Mouse (Mus musculus): ENCODE data around the gene E130311K13Rik. TPM values are rescaled to one million over a fixed set of nuclear protein-coding genes. Genes with fewer than 3 reads are reported as not detected.

E130311K13Rik gene
- polyA plus RNA-seq, 1 experiment from 2014 or later, result 2.3 TPM

DNA sequence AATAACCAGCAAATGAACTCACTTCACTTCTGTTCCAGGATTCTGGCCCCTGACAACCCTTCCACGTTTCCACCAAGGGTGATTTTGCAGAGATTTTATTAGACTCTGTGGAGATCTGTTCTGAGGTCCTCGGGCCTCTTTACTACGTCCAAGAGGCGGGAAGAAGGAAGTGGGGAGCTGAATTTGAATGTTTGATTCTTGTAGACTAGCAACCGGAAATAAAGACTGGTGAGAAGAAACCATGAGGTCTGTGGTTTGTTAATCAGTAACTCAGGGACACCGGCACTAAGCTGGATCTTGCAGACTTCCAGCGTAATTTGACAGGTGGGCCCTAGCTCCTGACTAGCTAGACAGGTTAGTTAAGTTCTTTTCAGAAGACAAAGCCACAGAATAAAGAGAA is 35.6 kb downstream of the E130311K13Rik start:
- Histone ChIP-seq H3K27me3 (peaks cover 9% of the 10 kb centered on the region), H3K4me3 (replicated peaks) (no peak overlapping the region), H3K9me3 (replicated peaks) (no peaks in the 10 kb centered on the region), H3K27ac (no peak overlapping the region), H3K36me3 (no peaks in the 10 kb centered on the region), H3K4me2 (no peak overlapping the region), H3K9ac (no peak overlapping the region), H3K4me1 (replicated peaks) (no peaks in the 10 kb centered on the region)
- 13% methylated on average over 7 of the region's 7 CpGs for WGBS (ENCODE audit: insufficient replicate concordance)
- no peak for ATAC-seq (ENCODE audit: low read depth)
- DNase-seq, result no peak

DNA sequence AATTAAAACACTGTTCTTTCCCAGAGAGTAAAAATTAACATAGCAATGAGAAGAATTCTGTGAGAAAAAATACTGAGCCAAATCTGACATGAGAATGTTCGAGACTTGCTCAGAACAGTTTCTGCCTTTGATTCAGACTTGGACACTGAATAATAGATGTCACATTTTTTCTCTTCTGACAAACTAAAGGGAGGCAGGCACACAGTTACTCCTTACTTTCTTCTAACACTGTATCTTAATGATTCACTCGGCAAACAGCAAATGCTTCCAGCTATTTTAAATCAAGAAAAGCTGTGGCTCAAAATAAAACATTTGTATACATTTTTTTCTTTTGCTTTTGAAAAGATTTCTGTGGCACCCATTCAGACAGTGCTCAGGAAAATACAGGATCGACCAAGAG is 37.1 kb downstream of the E130311K13Rik start:
- no peak for ATAC-seq (ENCODE audit: low read depth)
- Histone ChIP-seq H3K27ac (no peak overlapping the region), H3K9me3 (replicated peaks) (no peaks in the 10 kb centered on the region), H3K4me3 (replicated peaks) (no peak overlapping the region), H3K9ac (no peak overlapping the region), H3K4me1 (replicated peaks) (no peaks in the 10 kb centered on the region), H3K27me3 (no peaks in the 10 kb centered on the region), H3K36me3 (no peaks in the 10 kb centered on the region), H3K4me2 (no peak overlapping the region)
- DNase-seq, result no peak
- WGBS (ENCODE audit: insufficient replicate concordance), result 53% methylated on average over 3 of the region's 3 CpGs

DNA sequence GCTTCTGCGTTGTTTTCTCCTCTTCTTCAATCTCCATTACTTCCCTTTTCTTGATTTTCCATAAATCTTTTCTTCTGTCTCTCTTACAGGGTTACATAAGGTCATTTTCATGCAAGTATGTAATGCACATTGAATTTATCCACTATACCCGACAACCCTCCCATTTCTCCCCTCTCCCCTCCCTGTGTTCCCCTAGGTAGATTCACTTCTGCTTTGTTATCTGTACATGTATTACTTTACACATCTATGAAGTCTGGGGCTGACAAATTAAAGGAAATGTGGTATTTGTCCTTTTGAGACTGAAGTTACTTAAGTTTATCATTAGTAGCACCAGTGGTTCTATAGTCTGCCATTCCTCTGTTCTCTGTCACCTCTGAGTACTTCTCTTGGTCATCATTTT is 48.2 kb downstream of the E130311K13Rik start:
- no peak for ATAC-seq (ENCODE audit: low read depth)
- WGBS (ENCODE audit: insufficient replicate concordance), result 49% methylated on average over 2 of the region's 2 CpGs

DNA sequence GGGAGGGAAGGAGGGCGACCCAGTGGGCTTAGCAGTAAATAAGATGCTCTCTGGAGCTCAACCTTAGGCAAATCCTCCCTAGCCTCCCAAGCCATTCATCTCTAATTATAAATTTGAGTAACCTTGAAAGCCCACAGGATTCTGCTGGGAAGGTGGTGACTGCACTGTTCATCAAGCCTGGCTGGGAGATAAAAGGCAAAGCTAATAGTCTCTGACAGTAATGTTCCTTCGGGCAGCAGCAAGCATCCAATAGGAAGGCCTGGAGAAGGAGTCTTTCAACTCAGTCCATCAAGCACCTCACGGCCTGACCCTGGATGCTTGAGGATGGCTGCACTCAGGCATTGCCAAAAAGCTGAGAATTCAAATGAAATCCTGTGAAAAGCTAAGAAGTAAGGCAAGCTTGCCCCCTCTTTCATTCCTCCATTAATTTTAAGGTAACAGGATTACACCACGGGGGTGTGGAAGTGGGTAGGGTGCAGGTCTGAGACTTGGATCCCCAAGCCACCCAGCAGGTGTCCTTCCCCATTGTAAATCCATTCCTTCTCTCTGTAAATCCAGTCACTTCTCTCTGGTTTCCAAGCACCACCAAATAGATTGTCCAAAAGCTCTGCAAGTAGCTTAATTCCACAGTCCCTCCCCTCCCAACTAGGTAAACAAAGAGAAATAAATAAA is 50.1 kb downstream of the E130311K13Rik start:
- DNase-seq (no peak), ATAC-seq (ENCODE audit: low read depth) (no peak)
- Histone ChIP-seq H3K4me1 (replicated peaks) (no peaks in the 10 kb centered on the region), H3K4me3 (replicated peaks) (no peak overlapping the region), H3K27ac (no peak overlapping the region), H3K36me3 (no peaks in the 10 kb centered on the region), H3K9me3 (replicated peaks) (no peaks in the 10 kb centered on the region), H3K27me3 (no peaks in the 10 kb centered on the region), H3K9ac (no peak overlapping the region), H3K4me2 (no peak overlapping the region)
- WGBS (ENCODE audit: insufficient replicate concordance), result 41% methylated on average over 4 of the region's 4 CpGs

More for the DNA sequence above, 48.2 kb downstream of the E130311K13Rik start:
- H3K36me3 ChIP-seq, result no peaks in the 10 kb centered on the region
- no peaks in the 10 kb centered on the region for H3K9me3 ChIP-seq (replicated peaks)
- H3K4me3 ChIP-seq (replicated peaks), result no peak overlapping the region
- no peaks in the 10 kb centered on the region for H3K27me3 ChIP-seq
- H3K9ac ChIP-seq, result no peak overlapping the region
- H3K27ac ChIP-seq, result no peak overlapping the region
- no peaks in the 10 kb centered on the region for H3K4me1 ChIP-seq (replicated peaks)
- H3K4me2 ChIP-seq, result no peak overlapping the region
- DNase-seq, result no peak

DNA sequence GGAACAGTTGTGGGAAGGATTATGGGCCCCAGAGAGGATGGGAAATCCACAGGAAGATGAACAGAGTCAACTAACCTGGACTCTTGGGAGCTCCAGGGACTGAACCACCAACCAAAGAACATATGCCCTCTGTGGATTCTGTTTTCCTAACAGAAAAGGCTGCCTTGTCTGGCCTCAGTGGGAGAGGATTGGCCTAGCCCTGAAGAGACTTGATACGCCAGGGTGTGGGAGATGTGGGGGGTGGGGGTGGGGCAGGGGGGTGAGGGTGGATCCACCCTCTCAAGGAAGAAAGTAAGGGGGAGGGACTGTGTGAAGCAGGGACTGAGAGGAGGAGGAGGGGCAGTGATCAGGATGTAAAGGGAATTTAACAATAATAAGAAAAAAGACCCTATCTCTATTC is 56.5 kb downstream of the E130311K13Rik start:
- no peak for DNase-seq
- Histone ChIP-seq H3K27ac (no peak overlapping the region), H3K4me2 (no peak overlapping the region), H3K4me3 (replicated peaks) (no peak overlapping the region), H3K4me1 (replicated peaks) (no peaks in the 10 kb centered on the region), H3K9ac (no peak overlapping the region), H3K36me3 (no peaks in the 10 kb centered on the region), H3K9me3 (replicated peaks) (no peaks in the 10 kb centered on the region), H3K27me3 (no peaks in the 10 kb centered on the region)
- ATAC-seq (ENCODE audit: low read depth), result no peak
- 24% methylated on average over 1 of the region's 1 CpGs for WGBS (ENCODE audit: insufficient replicate concordance)

DNA sequence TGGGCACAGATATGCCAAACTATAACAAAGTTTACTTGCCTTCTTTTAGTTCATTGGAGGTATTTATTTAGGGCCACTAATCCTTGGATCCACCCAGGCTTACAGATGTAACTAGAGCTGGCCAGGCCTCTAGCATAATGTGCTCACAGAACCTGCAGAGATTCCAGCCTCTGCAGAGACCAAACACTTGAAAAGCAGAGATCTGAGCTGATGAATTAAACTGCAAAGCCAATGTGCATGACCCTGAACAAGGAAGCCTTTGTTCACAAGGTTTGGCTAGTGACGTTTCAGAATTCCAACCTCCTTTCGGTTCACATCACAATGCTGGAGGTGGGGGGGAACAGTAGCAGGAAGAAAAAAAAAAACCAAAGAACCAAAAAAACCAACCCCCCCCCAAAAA is 58.0 kb downstream of the E130311K13Rik start:
- Histone ChIP-seq H3K27me3 (no peaks in the 10 kb centered on the region), H3K36me3 (no peaks in the 10 kb centered on the region), H3K9me3 (replicated peaks) (no peaks in the 10 kb centered on the region), H3K4me1 (replicated peaks) (no peaks in the 10 kb centered on the region), H3K9ac (no peak overlapping the region), H3K4me2 (no peak overlapping the region), H3K27ac (no peak overlapping the region), H3K4me3 (replicated peaks) (no peak overlapping the region)
- DNase-seq (no peak), ATAC-seq (ENCODE audit: low read depth) (no peak)
- 50% methylated on average over 2 of the region's 2 CpGs for WGBS (ENCODE audit: insufficient replicate concordance)

DNA sequence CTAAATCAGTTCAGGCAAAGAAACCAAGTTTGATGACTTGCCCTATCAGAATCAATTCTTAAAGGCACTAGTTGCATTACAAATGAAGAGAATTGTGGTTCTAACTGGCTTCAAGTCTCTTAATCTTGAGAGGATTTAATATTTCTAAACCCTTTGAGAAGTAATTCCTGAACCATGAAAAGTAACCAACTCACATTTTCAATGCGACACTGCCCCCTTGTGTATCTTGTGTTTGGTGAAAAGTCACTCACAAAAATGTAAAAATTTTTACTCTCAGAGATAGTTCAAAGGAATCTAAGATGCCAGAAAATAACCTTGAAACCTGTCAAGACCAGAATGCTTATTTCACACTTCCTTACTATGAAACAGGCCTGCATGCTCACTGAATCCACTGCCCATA is 61.0 kb downstream of the E130311K13Rik start:
- no peak overlapping the region for H3K4me2 ChIP-seq
- ATAC-seq (ENCODE audit: low read depth), result no peak
- WGBS (ENCODE audit: insufficient replicate concordance), result 40% methylated on average over 1 of the region's 1 CpGs
- no peaks in the 10 kb centered on the region for H3K4me1 ChIP-seq (replicated peaks)
- H3K27me3 ChIP-seq, result no peaks in the 10 kb centered on the region
- no peaks in the 10 kb centered on the region for H3K9me3 ChIP-seq (replicated peaks)
- DNase-seq, result no peak
- no peak overlapping the region for H3K4me3 ChIP-seq (replicated peaks)
- no peak overlapping the region for H3K27ac ChIP-seq
- H3K9ac ChIP-seq, result no peak overlapping the region
- H3K36me3 ChIP-seq, result no peaks in the 10 kb centered on the region

DNA sequence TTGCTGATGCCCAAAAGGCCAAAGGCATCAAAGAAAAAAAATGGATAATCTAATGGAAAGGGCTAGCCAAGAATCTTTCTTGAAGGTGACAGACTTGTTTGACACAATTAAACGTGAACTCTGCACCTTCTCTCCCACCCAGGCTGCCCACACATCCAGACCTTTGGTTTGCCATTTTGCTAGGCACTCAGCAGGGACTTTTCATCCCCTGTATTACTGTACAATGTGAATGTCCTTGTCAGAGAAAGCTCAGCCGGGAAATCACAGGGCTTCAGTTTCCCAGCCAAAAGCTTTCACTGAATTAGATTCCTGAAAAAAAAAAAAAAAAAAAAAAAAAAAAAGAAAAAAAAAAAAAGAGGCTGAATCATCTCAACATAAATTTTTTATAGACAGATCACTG is 64.2 kb downstream of the E130311K13Rik start:
- Histone ChIP-seq H3K9ac (no peak overlapping the region), H3K36me3 (no peaks in the 10 kb centered on the region), H3K4me3 (replicated peaks) (no peak overlapping the region), H3K4me2 (no peak overlapping the region), H3K9me3 (replicated peaks) (no peaks in the 10 kb centered on the region), H3K4me1 (replicated peaks) (no peaks in the 10 kb centered on the region), H3K27me3 (no peaks in the 10 kb centered on the region), H3K27ac (no peak overlapping the region)
- DNase-seq, result no peak
- ATAC-seq (ENCODE audit: low read depth), result no peak
- WGBS (ENCODE audit: insufficient replicate concordance), result 55% methylated on average over 2 of the region's 2 CpGs

Other genes starting within 250 kb of the E130311K13Rik start
- gene Plch1, start 30.0 kb downstream of the E130311K13Rik start, polyA plus RNA-seq (2015; fragmentation: Nextera tagmentation; extraction: Ambion mirVana), result 0.09 and 0.10 TPM in 2 replicates
- 10.2 and 13.1 TPM in 2 replicates for gene Slc33a1, start 35.3 kb upstream of the E130311K13Rik start, polyA plus RNA-seq (2015; fragmentation: Nextera tagmentation; extraction: Ambion mirVana)
- gene Gmps, start 46.6 kb upstream of the E130311K13Rik start, polyA plus RNA-seq (2015; fragmentation: Nextera tagmentation; extraction: Ambion mirVana), result 29.9 and 35.2 TPM in 2 replicates
- gene Vmn2r1, start 152.1 kb upstream of the E130311K13Rik start, polyA plus RNA-seq (2015; fragmentation: Nextera tagmentation; extraction: Ambion mirVana), result not detected in 2 replicates
- gene Vmn2r2, start 212.5 kb upstream of the E130311K13Rik start, polyA plus RNA-seq (2015; fragmentation: Nextera tagmentation; extraction: Ambion mirVana), result not detected in 2 replicates